Mouse (Mus musculus): ENCODE results near the gene Opn1sw. TPM values are rescaled to one million over a fixed set of nuclear protein-coding genes. Genes with fewer than 3 reads are reported as not detected.
"Not testable (repeated sequence)": the region's sequence is repeated elsewhere in the genome, so short reads cannot be mapped to it uniquely, and the experiment has no call there.

The Opn1sw gene
- total RNA-seq, 2 experiments from 2014 or later: not detected

GRCm38 (mm10) chr6:29396714-29397540 lies 8.7 kb upstream of the Opn1sw start:
- ATAC-seq (replicated peaks; ENCODE audit: poor library complexity, severe bottlenecking): no peak

DNA sequence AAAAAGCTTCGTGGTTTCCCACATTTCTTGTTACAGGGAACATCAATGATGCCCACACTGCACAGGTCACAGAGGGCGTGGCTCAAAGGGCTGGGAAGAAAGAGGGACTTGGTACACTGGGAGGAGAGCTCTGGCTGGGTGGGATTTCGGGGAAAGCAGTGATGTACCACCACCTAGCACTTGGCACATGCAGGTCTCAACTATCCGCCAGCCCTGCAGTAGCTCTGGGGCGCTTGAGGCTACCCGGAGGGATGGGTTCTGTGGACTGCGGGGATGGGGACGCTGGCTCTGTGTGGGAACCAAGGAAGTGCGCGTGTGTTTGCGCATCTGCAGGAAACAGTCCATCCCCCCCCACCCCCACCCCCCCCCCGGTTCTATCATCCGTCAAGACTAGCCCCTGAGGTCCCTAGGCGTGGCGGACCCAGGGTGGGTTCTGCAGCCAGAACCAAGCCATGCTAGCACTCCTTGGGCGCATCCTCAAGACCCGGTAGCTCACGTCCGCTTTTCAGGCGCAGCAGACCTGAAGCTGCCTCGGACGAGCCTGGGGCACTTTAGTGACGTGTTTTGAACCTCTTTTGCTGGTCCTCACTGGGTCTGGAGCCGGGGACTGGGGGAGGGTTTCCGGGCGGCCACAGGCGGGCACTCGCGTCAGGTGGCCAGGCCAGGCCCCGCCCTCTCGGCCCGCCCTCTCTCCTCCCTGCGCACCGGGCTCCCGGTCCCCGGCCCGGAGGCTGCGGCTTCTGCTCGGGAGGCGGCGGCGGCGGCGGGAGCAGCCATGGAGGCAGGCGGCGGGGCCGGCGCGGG lies 7.8 kb upstream of the Opn1sw start, which contains the start of gene Ccdc136:
Gene Ccdc136 (plus strand): TSS at position 400 of the 804 bp plus-strand sequence.
- peak; percentile 70 for ATAC-seq (replicated peaks; ENCODE audit: poor library complexity, severe bottlenecking)

DNA sequence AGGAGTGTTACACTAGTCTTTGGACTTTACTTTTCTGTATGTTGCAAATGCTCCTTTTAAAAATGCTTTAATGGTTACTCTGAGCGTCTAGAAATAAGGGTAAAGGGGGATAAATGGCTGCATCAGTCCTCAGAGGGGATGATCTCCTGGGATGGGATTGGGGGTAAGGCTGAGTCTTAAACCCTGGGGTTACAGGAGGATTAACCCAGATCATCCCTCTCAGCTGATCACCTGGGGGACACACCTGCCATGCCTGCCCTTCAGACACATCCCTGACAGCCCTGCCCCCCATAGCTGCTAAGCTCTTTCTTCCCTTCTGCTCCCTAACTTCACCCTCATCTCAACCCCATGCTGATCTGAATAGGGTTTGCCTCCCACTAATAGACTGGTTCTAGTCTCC lies 6.0 kb upstream of the Opn1sw start:
- no peak for ATAC-seq (replicated peaks; ENCODE audit: poor library complexity, severe bottlenecking)

- ATAC-seq (replicated peaks; ENCODE audit: poor library complexity, severe bottlenecking): no peak
Measured at GRCm38 (mm10) chr6:29391802-29392201, 3.5 kb upstream of the Opn1sw start.

DNA sequence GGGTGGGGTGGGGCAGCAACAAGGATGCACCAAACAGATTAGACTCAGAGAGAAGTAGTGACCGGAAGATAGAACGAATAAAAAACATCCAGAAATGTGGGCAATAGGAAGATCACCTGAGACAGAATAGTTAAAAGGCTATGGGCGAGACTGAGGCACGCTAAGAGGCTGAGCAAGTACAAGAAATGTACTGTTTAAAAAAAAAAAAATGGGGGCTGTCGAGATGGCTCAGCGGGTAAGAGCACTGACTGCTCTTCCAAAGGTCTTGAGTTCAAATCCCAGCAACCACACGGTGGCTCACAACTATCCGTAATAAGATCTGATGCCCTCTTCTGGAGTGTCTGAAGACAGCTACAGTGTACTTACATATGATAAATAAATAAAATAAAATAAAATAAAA lies 3.0 kb upstream of the Opn1sw start:
- not testable (repeated sequence) for ATAC-seq (replicated peaks; ENCODE audit: poor library complexity, severe bottlenecking)

DNA sequence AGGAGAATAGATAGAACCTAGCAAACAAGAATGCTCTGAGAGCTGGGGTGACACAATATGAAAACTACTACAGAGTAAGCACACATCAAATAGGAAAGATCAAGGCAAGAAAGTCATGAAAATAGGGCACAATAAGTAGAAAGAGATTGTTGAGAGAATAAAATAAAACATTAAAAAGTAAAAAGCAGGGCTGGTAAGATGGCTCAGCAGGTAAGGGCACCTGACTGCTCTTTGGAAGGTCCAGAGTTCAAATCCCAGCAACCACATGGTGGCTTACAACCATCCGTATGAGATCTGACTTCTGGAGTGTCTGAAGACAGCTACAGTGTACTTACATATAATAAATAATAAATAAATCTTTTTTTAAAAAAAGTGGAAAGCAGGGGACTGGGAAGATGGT lies 2.2 kb upstream of the Opn1sw start:
- ATAC-seq (replicated peaks; ENCODE audit: poor library complexity, severe bottlenecking): not testable (repeated sequence)

DNA sequence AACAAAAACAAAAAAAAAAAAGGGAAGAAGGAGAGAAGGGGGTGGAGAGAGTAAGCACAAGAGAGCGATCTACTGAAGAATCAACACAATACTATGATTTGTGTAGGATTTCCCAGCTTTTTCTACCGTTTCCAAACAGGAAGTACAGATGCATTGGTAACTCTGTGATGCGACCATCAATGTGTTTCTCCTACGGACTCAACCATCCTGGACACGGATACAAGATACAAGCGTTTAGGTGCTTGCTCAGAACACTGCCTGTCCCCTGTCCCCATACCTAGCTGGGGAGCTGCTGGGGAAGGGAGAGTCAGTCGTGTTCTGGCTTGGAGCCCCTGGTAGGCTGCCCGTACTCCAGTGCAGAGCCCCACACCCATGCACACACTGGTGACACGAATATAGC lies 1.2 kb upstream of the Opn1sw start:
- ATAC-seq (replicated peaks; ENCODE audit: poor library complexity, severe bottlenecking): no peak

- peak; percentile 16 for ATAC-seq (replicated peaks; ENCODE audit: poor library complexity, severe bottlenecking)
Measured at GRCm38 (mm10) chr6:29388606-29389080, 375 bp upstream of the Opn1sw start.

DNA sequence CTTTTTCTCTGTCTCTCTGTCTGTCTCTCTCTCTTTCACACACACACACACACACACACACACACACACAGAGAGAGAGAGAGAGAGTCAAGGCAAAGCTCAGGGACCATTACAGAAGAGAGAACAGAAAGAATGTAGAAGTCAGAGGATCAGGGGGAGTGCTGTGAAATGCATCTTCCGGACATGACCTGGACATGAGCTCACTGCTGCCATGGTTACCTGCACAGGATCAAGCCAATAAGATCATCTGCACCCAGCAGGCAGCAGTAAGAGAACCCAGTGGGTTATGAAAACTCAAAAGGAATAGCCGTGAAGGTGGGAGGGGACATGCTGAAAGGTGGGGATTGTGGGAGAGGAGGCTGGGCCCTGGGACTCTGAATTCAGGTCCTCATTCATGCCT lies 5.8 kb downstream of the Opn1sw start:
- no peak for ATAC-seq (replicated peaks; ENCODE audit: poor library complexity, severe bottlenecking)

DNA sequence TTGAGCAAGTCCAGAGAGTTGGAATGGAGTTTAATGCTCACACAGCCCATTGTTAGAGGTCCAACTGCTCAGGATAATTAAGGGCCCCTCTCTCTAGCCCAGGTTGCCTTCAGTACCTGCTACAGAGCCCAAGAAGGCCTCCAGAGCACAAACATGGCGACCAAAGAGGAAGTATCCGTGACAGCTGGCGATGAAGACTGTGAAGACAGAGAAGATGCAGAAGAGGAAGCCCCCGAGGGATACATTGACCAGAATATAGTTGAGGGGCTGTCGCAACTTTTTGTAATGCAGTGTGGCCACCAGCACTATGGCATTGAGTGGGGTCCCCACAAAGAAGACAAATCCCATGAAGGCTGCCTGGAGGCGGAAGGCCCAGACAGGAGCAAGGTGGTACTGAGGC lies 8.3 kb downstream of the Opn1sw start:
- ATAC-seq (replicated peaks; ENCODE audit: poor library complexity, severe bottlenecking): peak; percentile 73

DNA sequence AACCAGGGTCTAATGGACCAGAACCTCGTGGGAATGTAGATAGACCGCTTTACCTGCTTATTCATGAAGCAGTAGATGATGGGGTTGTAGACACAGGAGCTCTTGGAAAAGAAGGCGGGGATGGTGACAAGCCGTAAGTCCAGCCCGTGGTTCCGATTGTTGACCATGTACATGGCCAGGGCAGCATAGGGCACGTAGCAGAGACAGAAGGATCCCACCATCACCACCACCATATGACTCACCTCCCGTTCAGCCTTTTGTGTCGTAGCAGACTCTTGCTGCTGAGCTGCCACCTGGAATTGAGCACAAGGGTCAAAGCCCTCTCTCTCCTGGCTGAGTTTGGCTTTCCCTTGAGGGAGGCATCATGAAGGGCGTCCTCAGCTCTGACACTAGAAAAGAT lies 9.6 kb downstream of the Opn1sw start:
- no peak for ATAC-seq (replicated peaks; ENCODE audit: poor library complexity, severe bottlenecking)

DNA sequence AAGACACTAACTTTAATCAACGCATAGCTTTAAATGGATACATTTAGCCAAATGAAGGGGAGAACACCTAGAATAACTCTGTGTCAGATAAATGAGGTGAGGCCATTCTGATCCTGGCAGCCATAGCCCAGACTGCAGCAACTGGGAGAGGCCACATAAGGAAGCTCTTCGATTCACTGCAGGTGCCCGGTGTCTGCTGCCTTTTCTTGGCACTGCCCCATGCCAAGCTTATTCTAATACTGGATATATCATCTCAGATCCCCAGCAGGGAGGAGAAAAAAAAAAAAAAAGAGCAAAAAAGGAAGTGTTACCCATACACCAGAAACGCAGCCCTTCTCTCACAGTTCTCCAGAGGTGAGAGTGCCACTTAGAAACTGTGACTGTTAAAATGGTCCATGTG lies 10.9 kb downstream of the Opn1sw start:
- no peak for ATAC-seq (replicated peaks; ENCODE audit: poor library complexity, severe bottlenecking)

DNA sequence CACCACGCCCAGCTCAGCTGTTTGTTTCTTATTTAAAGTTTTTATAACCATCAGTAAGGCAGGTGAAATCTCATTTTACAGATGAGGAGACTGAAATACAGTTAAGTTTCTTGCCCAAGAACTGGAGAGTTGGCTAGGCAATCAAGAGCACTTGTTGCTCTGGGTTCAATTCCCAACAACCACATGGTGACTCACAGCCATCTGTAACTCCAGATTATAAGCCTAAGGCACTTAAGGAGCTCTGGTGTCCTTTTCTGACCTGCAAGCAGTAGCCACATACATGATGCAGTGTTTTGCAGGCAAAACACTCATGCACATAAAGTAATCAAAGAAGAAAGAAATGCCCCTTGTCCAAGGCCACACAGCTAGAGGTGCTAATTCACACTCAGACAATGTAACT lies 23.0 kb downstream of the Opn1sw start:
- no peak for ATAC-seq (replicated peaks; ENCODE audit: poor library complexity, severe bottlenecking)

- no peak for ATAC-seq (replicated peaks; ENCODE audit: poor library complexity, severe bottlenecking)
Measured at GRCm38 (mm10) chr6:29363129-29363515, 25.1 kb downstream of the Opn1sw start.

GRCm38 (mm10) chr6:29362246-29363128 lies 25.8 kb downstream of the Opn1sw start:
- no peak for ATAC-seq (replicated peaks; ENCODE audit: poor library complexity, severe bottlenecking)

GRCm38 (mm10) chr6:29360211-29360610 lies 28.1 kb downstream of the Opn1sw start:
- no peak for ATAC-seq (replicated peaks; ENCODE audit: poor library complexity, severe bottlenecking)

- ATAC-seq (replicated peaks; ENCODE audit: poor library complexity, severe bottlenecking): no peak
Measured at GRCm38 (mm10) chr6:29359386-29359785, 28.9 kb downstream of the Opn1sw start.

DNA sequence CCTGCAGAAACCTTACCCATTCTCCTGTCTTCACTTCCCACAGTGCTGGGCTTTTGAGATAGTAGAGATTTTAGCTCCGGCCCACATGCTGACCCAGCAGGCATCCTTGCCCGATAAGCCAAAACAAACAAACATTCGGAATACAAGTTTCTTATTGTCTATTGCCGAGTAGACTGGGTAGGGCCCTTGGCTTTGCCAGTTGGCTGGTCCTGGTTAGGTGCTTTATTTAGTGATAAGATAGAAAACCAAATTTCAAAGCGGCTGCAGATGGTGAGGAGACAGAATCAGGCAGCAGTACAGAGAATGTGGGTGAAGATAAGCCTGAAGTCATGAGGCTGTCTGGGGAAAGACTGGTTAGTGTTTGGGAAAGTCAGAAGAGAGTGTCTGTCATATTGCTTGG lies 35.5 kb downstream of the Opn1sw start:
- ATAC-seq (replicated peaks; ENCODE audit: poor library complexity, severe bottlenecking): no peak

- ATAC-seq (replicated peaks; ENCODE audit: poor library complexity, severe bottlenecking): no peak
Measured at GRCm38 (mm10) chr6:29351613-29352012, 36.7 kb downstream of the Opn1sw start.

DNA sequence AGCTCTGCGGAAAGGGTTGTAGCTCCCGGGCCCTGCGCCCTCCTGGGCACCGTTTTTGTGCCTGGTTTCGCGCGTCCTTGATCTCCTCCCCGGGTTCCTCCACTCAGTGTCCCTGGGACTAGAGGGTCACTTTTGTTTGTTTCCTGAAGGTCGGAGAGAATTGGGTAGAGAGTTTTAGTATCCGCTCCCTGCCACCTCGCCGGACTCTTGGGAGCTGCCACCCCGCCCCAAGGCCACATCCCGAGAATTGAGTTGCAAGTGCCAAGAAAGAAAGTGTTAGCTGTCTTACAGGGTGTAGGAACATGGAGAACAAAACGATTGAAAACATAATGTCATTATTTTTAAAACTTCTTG lies 39.9 kb downstream of the Opn1sw start:
- ATAC-seq (replicated peaks; ENCODE audit: poor library complexity, severe bottlenecking): no peak

Measured in granulocyte monocyte progenitor cell, adult 5-6 weeks (primary cell).